Comparison of ENCODE assay signal across 19 mouse cellular contexts in the genomic region with DNA sequence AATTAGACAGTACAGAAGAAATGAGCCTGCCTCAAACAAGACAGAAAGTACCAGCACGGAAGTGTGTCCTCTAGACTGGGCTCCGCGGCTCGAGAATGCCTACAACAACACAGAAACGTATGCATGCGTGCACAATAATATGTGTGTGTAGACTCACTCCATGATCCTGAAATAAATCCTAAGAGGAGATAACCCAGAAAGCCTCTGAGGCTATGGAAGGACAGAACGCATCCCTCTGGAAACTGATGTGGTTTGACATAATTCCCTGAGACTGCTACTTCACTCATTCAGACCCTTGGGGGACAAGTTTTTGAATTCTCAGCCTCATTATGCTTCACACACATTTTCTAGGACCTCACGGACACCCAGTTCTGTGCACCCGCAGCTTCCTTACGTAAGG.
"Had no signal": no experiment of that assay in that cellular context is flagged by ENCODE, and none has a peak within 500 bp of the region (broad histone marks: within the 10 kb centered on the region; RNA-seq: fewer than 3 reads in every experiment).

No protein-coding gene starts in this region.

- H3K27ac ChIP-seq: liver, embryonic 15.5 days; lung, embryonic 15.5 days; macrophage; midbrain, embryonic 13.5 days; midbrain, embryonic 15.5 days; neural tube, embryonic 12.5 days; stomach, embryonic 15.5 days; stomach, postnatal 0 days had no signal

- H3K9ac ChIP-seq: liver, embryonic 15.5 days; liver, postnatal 0 days; lung, embryonic 15.5 days; midbrain, embryonic 13.5 days; midbrain, embryonic 15.5 days; neural tube, embryonic 12.5 days; stomach, embryonic 15.5 days had no signal

- H3K4me3 ChIP-seq: liver, embryonic 15.5 days; lung, embryonic 15.5 days; megakaryocyte, embryonic 14.5 days; midbrain, embryonic 13.5 days; midbrain, embryonic 15.5 days; neural tube, embryonic 12.5 days; stomach, embryonic 15.5 days had no signal

- H3K4me2 ChIP-seq: liver, embryonic 15.5 days; lung, embryonic 15.5 days; midbrain, embryonic 11.5 days; midbrain, embryonic 13.5 days; midbrain, embryonic 15.5 days; neural tube, embryonic 12.5 days; stomach, embryonic 15.5 days had no signal

- H3K36me3 ChIP-seq: lung, embryonic 15.5 days; midbrain, embryonic 13.5 days; midbrain, embryonic 15.5 days; neural tube, embryonic 12.5 days; stomach, embryonic 15.5 days had no signal

- H3K4me1 ChIP-seq: midbrain, embryonic 15.5 days had no signal

- ATAC-seq: liver, postnatal 0 days; lung, postnatal 0 days; midbrain, embryonic 13.5 days; midbrain, embryonic 15.5 days had no signal

- DNase-seq: liver, postnatal 0 days; lung, adult 2 months; lung, postnatal 14 days; lung, postnatal 36 days; right cerebral cortex, postnatal 14 days; thymus, adult 2 months; thymus, postnatal 14 days; thymus, postnatal 36 days had no signal

- H3K27me3 ChIP-seq: liver, embryonic 15.5 days; lung, embryonic 15.5 days; megakaryocyte, embryonic 14.5 days; midbrain, embryonic 13.5 days; midbrain, embryonic 15.5 days; neural tube, embryonic 12.5 days; stomach, embryonic 15.5 days had no signal

- H3K9me3 ChIP-seq: liver, embryonic 15.5 days; lung, embryonic 15.5 days; midbrain, embryonic 13.5 days; midbrain, embryonic 15.5 days; neural tube, embryonic 12.5 days; stomach, embryonic 15.5 days had no signal
